Mouse (Mus musculus) liver, postnatal 0 days (tissue): ENCODE results near the gene Lrrc46. TPM values are rescaled to one million over a fixed set of nuclear protein-coding genes. Genes with fewer than 3 reads are reported as not detected.

Source experiments
- ATAC-seq: fragments of 200-750 bp; cut with Nextera tagmentation; 2 replicates; pipeline ENCODE4 v1.8.0; 2017; ENCODE audit warnings: mild to moderate bottlenecking, moderate library complexity
- DNase-seq: peaks from one replicate; pipeline ENCODE4 v3.0.0-alpha.2; 2016
- H3K27ac ChIP-seq: fragments of 300-500 bp; sonication (generic); 2 replicates; pipeline ENCODE4 v1.5.1; 2014; ENCODE audit warnings: antibody characterized with exemption, moderate library complexity, mild to moderate bottlenecking, low read depth
- H3K27me3 ChIP-seq: fragments of 300-500 bp; sonication (generic); 2 replicates; pipeline ENCODE4 v1.6.1; 2014; ENCODE audit warnings: low read length, control low read depth, mixed read lengths; ENCODE audit not compliant: insufficient read depth
- H3K36me3 ChIP-seq: fragments of 300-500 bp; sonication (generic); replicated peaks from 2 replicates; pipeline ENCODE4 v1.6.1; 2014; ENCODE audit warnings: mild to moderate bottlenecking, control low read depth, low read length, moderate library complexity, mixed read lengths; ENCODE audit not compliant: insufficient read depth
- H3K4me1 ChIP-seq: fragments of 300-500 bp; sonication (generic); 2 replicates; pipeline ENCODE4 v1.6.1; 2014; ENCODE audit warnings: antibody characterized with exemption, mild to moderate bottlenecking, control low read depth; ENCODE audit not compliant: insufficient read depth
- H3K4me2 ChIP-seq: fragments of 300-500 bp; sonication (generic); 2 replicates; pipeline ENCODE4 v1.6.1; 2014; ENCODE audit warnings: low read depth, mild to moderate bottlenecking, low read length, moderate library complexity, mixed read lengths
- H3K4me3 ChIP-seq: fragments of 300-500 bp; sonication (generic); 2 replicates; pipeline ENCODE4 v1.5.1; 2014; ENCODE audit warnings: low read depth, low read length
- H3K9ac ChIP-seq: fragments of 300-500 bp; sonication (generic); replicated peaks from 2 replicates; pipeline ENCODE4 v1.6.1; 2014; ENCODE audit warnings: mild to moderate bottlenecking, moderate library complexity
- H3K9me3 ChIP-seq: fragments of 300-500 bp; sonication (generic); 2 replicates; pipeline ENCODE4 v1.6.1; 2016; ENCODE audit warnings: mild to moderate bottlenecking, control low read depth, low read length, mixed read lengths
- CTCF ChIP-seq: sonication (generic); IDR thresholded peaks from 2 replicates; pipeline ENCODE4 v1.5.1; 2016; ENCODE audit warnings: antibody characterized with exemption, low read depth
- EP300 ChIP-seq: IDR thresholded peaks from 2 replicates; pipeline ENCODE4 v1.6.1; 2016; ENCODE audit warnings: antibody characterized with exemption, low read depth, mild to moderate bottlenecking
- WGBS: fragments of 180-500 bp; shearing (Covaris S2); extraction: QIAGEN DNeasy Blood & Tissue Kit; methylation state at CpG from one replicate; pipeline ENCODE4 v1.1.7; 2014; ENCODE audit not compliant: insufficient replicate concordance; 5-methylcytosine and 5-hydroxymethylcytosine counted together
- polyA plus RNA-seq: library from polyadenylated mRNA; unstranded; fragments of >200 nt; fragmentation: Nextera tagmentation; extraction: Ambion mirVana; gene quantifications from 2 replicates; pipeline ENCODE4 v1.2.1, GENCODE M21; 2015

Gene Lrrc46
- polyA plus RNA-seq, 1 experiment from 2014 or later = 0.73 TPM

GRCm38 (mm10) chr11:97050216-97050943 is 9.2 kb upstream of the Lrrc46 start, which contains the start of gene Osbpl7:
Osbpl7 (plus strand) TSS chr11:97050628.
- TF ChIP-seq EP300 (no peak), CTCF (peak; percentile 40; the same call in 1 of the 2 replicates)
- Histone ChIP-seq H3K27ac (0 out of 2 replicates have a peak within 1 kb of the TSS, but pooled peaks have one; percentile 48), H3K9me3 (no peaks in the 10 kb centered on the region), H3K4me1 (peaks cover 22% of the 10 kb centered on the region), H3K27me3 (no peaks in the 10 kb centered on the region), H3K36me3 (peaks cover 34% of the 10 kb centered on the region), H3K9ac (peak within 1 kb of the TSS; percentile 65), H3K4me3 (peak within 1 kb of the TSS; percentile 67), H3K4me2 (peak within 1 kb of the TSS; percentile 73)
- ATAC-seq (peak; percentile 41), DNase-seq (peak; percentile 67)
- 4% methylated on average over 18 of the region's 18 CpGs for WGBS

- H3K4me3 ChIP-seq = no peak overlapping the region
- H3K4me2 ChIP-seq = no peak overlapping the region
- ATAC-seq (no peak), DNase-seq (no peak)
- peaks cover 22% of the 10 kb centered on the region for H3K4me1 ChIP-seq
- WGBS = 85% methylated on average over 6 of the region's 6 CpGs
- H3K27ac ChIP-seq = no peak overlapping the region
- H3K36me3 ChIP-seq = peaks cover 28% of the 10 kb centered on the region
- no peak for TF ChIP-seq EP300
- TF ChIP-seq CTCF = no peak
- no peaks in the 10 kb centered on the region for H3K9me3 ChIP-seq
- no peak overlapping the region for H3K9ac ChIP-seq
- H3K27me3 ChIP-seq = no peaks in the 10 kb centered on the region
Observed at GRCm38 (mm10) chr11:97049492-97050085, 8.4 kb upstream of the Lrrc46 start.

- TF ChIP-seq CTCF (no peak), EP300 (no peak)
- no peaks in the 10 kb centered on the region for H3K27me3 ChIP-seq
- WGBS = 76% methylated on average over 8 of the region's 8 CpGs
- H3K36me3 ChIP-seq = peaks cover 20% of the 10 kb centered on the region
- H3K27ac ChIP-seq = no peak overlapping the region
- H3K4me3 ChIP-seq = no peak overlapping the region
- DNase-seq (no peak), ATAC-seq (no peak)
- H3K9ac ChIP-seq = no peak overlapping the region
- peaks cover 22% of the 10 kb centered on the region for H3K4me1 ChIP-seq
- no peaks in the 10 kb centered on the region for H3K9me3 ChIP-seq
- no peak overlapping the region for H3K4me2 ChIP-seq
Observed at GRCm38 (mm10) chr11:97048090-97048650, 7.0 kb upstream of the Lrrc46 start.

- H3K4me3 ChIP-seq = no peak overlapping the region
- DNase-seq = no peak
- 82% methylated on average over 7 of the region's 7 CpGs for WGBS
Observed at GRCm38 (mm10) chr11:97045861-97046260, 4.7 kb upstream of the Lrrc46 start.

GRCm38 (mm10) chr11:97044902-97045301 is 3.7 kb upstream of the Lrrc46 start:
- no peak overlapping the region for H3K4me2 ChIP-seq
- H3K4me1 ChIP-seq = peaks cover 16% of the 10 kb centered on the region
- H3K9ac ChIP-seq = no peak overlapping the region
- H3K27ac ChIP-seq = no peak overlapping the region
- no peaks in the 10 kb centered on the region for H3K27me3 ChIP-seq
- ATAC-seq (no peak), DNase-seq (no peak)
- H3K9me3 ChIP-seq = no peaks in the 10 kb centered on the region
- TF ChIP-seq CTCF (no peak), EP300 (no peak)
- 86% methylated on average over 8 of the region's 8 CpGs for WGBS
- H3K36me3 ChIP-seq = peaks cover 20% of the 10 kb centered on the region
- no peak overlapping the region for H3K4me3 ChIP-seq

More at GRCm38 (mm10) chr11:97045861-97046260, 4.7 kb upstream of the Lrrc46 start:
- Histone ChIP-seq H3K4me1 (peaks cover 14% of the 10 kb centered on the region), H3K9me3 (no peaks in the 10 kb centered on the region), H3K36me3 (peaks cover 20% of the 10 kb centered on the region), H3K27ac (no peak overlapping the region), H3K27me3 (no peaks in the 10 kb centered on the region), H3K9ac (no peak overlapping the region), H3K4me2 (no peak overlapping the region)
- no peak for ATAC-seq
- TF ChIP-seq EP300 = no peak
- TF ChIP-seq CTCF = peak; percentile 39
